Mouse (Mus musculus): ENCODE measurements around the gene Cdk9. TPM values are rescaled to one million over a fixed set of nuclear protein-coding genes. Genes with fewer than 3 reads are reported as not detected.

Cdk9 gene
- polyA plus RNA-seq, 1 experiment from 2014 or later = 59.7 TPM

DNA sequence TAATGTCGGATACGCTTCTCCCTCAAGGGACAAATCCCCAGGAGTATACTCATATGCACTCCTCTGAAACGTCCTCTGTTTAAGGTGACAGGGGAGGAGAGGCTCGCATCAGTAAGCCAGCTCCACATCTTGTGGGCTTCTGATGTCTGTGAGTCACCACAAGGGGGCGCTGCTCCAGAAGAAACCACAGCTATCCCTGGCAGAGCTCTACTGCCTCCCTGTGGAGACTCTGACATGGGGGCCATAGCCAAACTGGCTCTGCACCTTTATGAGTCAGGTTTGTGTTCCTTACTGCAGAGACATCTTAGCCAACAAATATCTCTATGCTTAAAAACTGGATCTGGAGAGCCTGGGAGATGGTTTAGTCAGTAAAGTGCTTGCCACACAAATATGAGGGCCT is 23.5 kb downstream of the Cdk9 start:
- peak; percentile 85 for DNase-seq (ENCODE audit: low spot score)
- Histone ChIP-seq H3K4me1 (replicated peaks; ENCODE audit: control insufficient read depth, insufficient read depth, low read length) (0 out of 2 replicates have a peak, but pooled peaks cover 9% of the 10 kb centered on the region), H3K4me2 (replicated peaks) (no peak overlapping the region), H3K9ac (no peak overlapping the region), H3K27me3 (ENCODE audit: control insufficient read depth, insufficient read depth, low read length) (no peaks in the 10 kb centered on the region), H3K36me3 (replicated peaks; ENCODE audit: control insufficient read depth, insufficient read depth) (peaks cover 35% of the 10 kb centered on the region), H3K27ac (no peak overlapping the region), H3K9me3 (ENCODE audit: control insufficient read depth, low read length) (no peaks in the 10 kb centered on the region), H3K4me3 (replicated peaks; ENCODE audit: low read length) (no peak overlapping the region)
- 26% methylated on average over 5 of the region's 5 CpGs for WGBS
- no peak for ATAC-seq (ENCODE audit: low FRiP score)

GRCm38 (mm10) chr2:32687562-32687961 is 25.3 kb downstream of the Cdk9 start:
- Histone ChIP-seq H3K9me3 (ENCODE audit: control insufficient read depth, low read length) (no peaks in the 10 kb centered on the region), H3K4me2 (replicated peaks) (no peak overlapping the region), H3K4me3 (replicated peaks; ENCODE audit: low read length) (no peak overlapping the region), H3K27me3 (ENCODE audit: control insufficient read depth, insufficient read depth, low read length) (no peaks in the 10 kb centered on the region), H3K36me3 (replicated peaks; ENCODE audit: control insufficient read depth, insufficient read depth) (peaks cover 54% of the 10 kb centered on the region), H3K27ac (no peak overlapping the region), H3K4me1 (replicated peaks; ENCODE audit: control insufficient read depth, insufficient read depth, low read length) (0 out of 2 replicates have a peak, but pooled peaks cover under 1% of the 10 kb centered on the region), H3K9ac (no peak overlapping the region)
- DNase-seq (ENCODE audit: low spot score) (no peak), ATAC-seq (ENCODE audit: low FRiP score) (no peak)
- 93% methylated on average over 8 of the region's 8 CpGs for WGBS

GRCm38 (mm10) chr2:32686640-32687039 is 26.2 kb downstream of the Cdk9 start:
- DNase-seq (ENCODE audit: low spot score) (no peak), ATAC-seq (ENCODE audit: low FRiP score) (no peak)
- WGBS = 95% methylated on average over 6 of the region's 6 CpGs
- H3K4me1 ChIP-seq (replicated peaks; ENCODE audit: control insufficient read depth, insufficient read depth, low read length) = no peaks in the 10 kb centered on the region
- H3K9me3 ChIP-seq (ENCODE audit: control insufficient read depth, low read length) = no peaks in the 10 kb centered on the region
- H3K36me3 ChIP-seq (replicated peaks; ENCODE audit: control insufficient read depth, insufficient read depth) = peaks cover 62% of the 10 kb centered on the region
- no peak overlapping the region for H3K4me2 ChIP-seq (replicated peaks)
- no peak overlapping the region for H3K4me3 ChIP-seq (replicated peaks; ENCODE audit: low read length)
- H3K27me3 ChIP-seq (ENCODE audit: control insufficient read depth, insufficient read depth, low read length) = no peaks in the 10 kb centered on the region
- H3K9ac ChIP-seq = no peak overlapping the region
- no peak overlapping the region for H3K27ac ChIP-seq

- WGBS = 99% methylated on average over 3 of the region's 3 CpGs
- Histone ChIP-seq H3K9ac (no peak overlapping the region), H3K4me2 (replicated peaks) (no peak overlapping the region), H3K4me3 (replicated peaks; ENCODE audit: low read length) (no peak overlapping the region), H3K4me1 (replicated peaks; ENCODE audit: control insufficient read depth, insufficient read depth, low read length) (no peaks in the 10 kb centered on the region), H3K27me3 (ENCODE audit: control insufficient read depth, insufficient read depth, low read length) (no peaks in the 10 kb centered on the region), H3K27ac (no peak overlapping the region), H3K36me3 (replicated peaks; ENCODE audit: control insufficient read depth, insufficient read depth) (peaks cover 62% of the 10 kb centered on the region), H3K9me3 (ENCODE audit: control insufficient read depth, low read length) (no peaks in the 10 kb centered on the region)
- DNase-seq (ENCODE audit: low spot score) (no peak), ATAC-seq (ENCODE audit: low FRiP score) (no peak)
These were observed 27.1 kb downstream of the Cdk9 start for GRCm38 (mm10) chr2:32685807-32686206.

- no peak for ATAC-seq (ENCODE audit: low FRiP score)
- Histone ChIP-seq H3K4me2 (replicated peaks) (no peak overlapping the region), H3K27ac (no peak overlapping the region), H3K4me1 (replicated peaks; ENCODE audit: control insufficient read depth, insufficient read depth, low read length) (no peaks in the 10 kb centered on the region), H3K9ac (no peak overlapping the region), H3K36me3 (replicated peaks; ENCODE audit: control insufficient read depth, insufficient read depth) (peaks cover 62% of the 10 kb centered on the region), H3K27me3 (ENCODE audit: control insufficient read depth, insufficient read depth, low read length) (no peaks in the 10 kb centered on the region), H3K4me3 (replicated peaks; ENCODE audit: low read length) (no peak overlapping the region), H3K9me3 (ENCODE audit: control insufficient read depth, low read length) (no peaks in the 10 kb centered on the region)
- 92% methylated on average over 15 of the region's 15 CpGs for WGBS
- DNase-seq (ENCODE audit: low spot score) = no peak
These were observed 28.0 kb downstream of the Cdk9 start for GRCm38 (mm10) chr2:32684681-32685428.

DNA sequence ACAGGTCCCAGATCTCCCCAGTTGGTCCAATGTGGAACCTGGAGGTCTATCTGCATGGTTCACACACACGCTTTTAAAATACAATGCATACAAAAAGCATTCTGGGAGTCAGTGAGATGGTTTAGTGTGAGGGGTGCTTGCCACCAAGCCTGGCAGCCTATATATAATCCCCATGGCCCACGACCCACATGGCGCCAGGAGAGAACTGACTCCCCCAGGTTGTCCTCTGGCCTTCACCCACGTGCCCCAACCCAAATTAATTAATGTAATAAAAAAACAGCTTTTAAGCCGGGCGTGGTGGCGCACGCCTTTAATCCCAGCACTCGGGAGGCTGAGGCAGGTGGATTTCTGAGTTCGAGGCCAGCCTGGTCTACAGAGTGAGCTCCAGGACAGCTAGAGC is 29.2 kb downstream of the Cdk9 start:
- Histone ChIP-seq H3K9me3 (ENCODE audit: control insufficient read depth, low read length) (no peaks in the 10 kb centered on the region), H3K36me3 (replicated peaks; ENCODE audit: control insufficient read depth, insufficient read depth) (peaks cover 62% of the 10 kb centered on the region), H3K4me1 (replicated peaks; ENCODE audit: control insufficient read depth, insufficient read depth, low read length) (no peaks in the 10 kb centered on the region), H3K27me3 (ENCODE audit: control insufficient read depth, insufficient read depth, low read length) (no peaks in the 10 kb centered on the region), H3K4me3 (replicated peaks; ENCODE audit: low read length) (no peak overlapping the region), H3K4me2 (replicated peaks) (no peak overlapping the region), H3K27ac (no peak overlapping the region), H3K9ac (no peak overlapping the region)
- DNase-seq (ENCODE audit: low spot score) (no peak), ATAC-seq (ENCODE audit: low FRiP score) (no peak)
- 92% methylated on average over 10 of the region's 10 CpGs for WGBS

DNA sequence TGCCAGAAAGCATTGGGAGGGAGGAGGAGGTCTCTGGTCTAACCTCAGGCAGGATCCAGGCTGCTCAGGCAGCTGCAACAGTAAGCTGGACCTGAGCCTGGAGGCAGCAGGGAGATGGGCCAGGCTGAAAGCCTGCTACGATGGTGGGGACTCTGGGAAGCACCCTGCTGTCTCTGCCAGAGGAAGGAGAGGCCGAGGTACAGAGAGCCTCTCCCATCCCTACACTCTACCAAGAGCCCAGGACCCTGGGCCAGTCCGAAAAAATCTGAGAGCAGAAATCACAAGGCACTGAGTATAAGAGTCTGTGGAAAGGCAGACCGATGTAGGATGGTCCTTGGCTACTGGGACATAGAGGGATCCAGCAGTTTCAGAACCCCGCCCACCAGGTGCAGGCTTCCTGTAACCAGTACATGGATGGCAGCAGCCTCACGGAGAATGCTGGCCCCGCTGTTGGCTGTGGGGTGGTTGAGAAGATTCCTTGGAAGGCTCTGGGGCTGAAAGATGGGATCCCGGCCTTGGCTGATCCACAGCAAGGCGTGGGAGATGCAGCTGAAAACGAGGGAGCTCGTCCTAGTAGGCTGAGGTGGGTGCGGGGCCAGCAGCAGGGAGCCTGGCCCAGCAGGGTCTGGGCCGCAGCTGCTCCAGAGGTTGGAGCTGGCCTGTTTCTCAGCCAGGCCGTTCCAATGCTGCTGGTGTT is 30.0 kb downstream of the Cdk9 start:
- Histone ChIP-seq H3K9me3 (ENCODE audit: control insufficient read depth, low read length) (no peaks in the 10 kb centered on the region), H3K36me3 (replicated peaks; ENCODE audit: control insufficient read depth, insufficient read depth) (peaks cover 61% of the 10 kb centered on the region), H3K4me1 (replicated peaks; ENCODE audit: control insufficient read depth, insufficient read depth, low read length) (no peaks in the 10 kb centered on the region), H3K4me2 (replicated peaks) (no peak overlapping the region), H3K9ac (no peak overlapping the region), H3K4me3 (replicated peaks; ENCODE audit: low read length) (no peak overlapping the region), H3K27me3 (ENCODE audit: control insufficient read depth, insufficient read depth, low read length) (no peaks in the 10 kb centered on the region), H3K27ac (no peak overlapping the region)
- WGBS = 76% methylated on average over 14 of the region's 14 CpGs
- no peak for DNase-seq (ENCODE audit: low spot score)
- no peak for ATAC-seq (ENCODE audit: low FRiP score)

GRCm38 (mm10) chr2:32681754-32682153 is 31.1 kb downstream of the Cdk9 start:
- H3K27ac ChIP-seq = no peak overlapping the region
- no peaks in the 10 kb centered on the region for H3K4me1 ChIP-seq (replicated peaks; ENCODE audit: control insufficient read depth, insufficient read depth, low read length)
- H3K4me2 ChIP-seq (replicated peaks) = no peak overlapping the region
- ATAC-seq (ENCODE audit: low FRiP score) = no peak
- H3K27me3 ChIP-seq (ENCODE audit: control insufficient read depth, insufficient read depth, low read length) = no peaks in the 10 kb centered on the region
- 65% methylated on average over 6 of the region's 6 CpGs for WGBS
- H3K9ac ChIP-seq = no peak overlapping the region
- H3K9me3 ChIP-seq (ENCODE audit: control insufficient read depth, low read length) = no peaks in the 10 kb centered on the region
- no peak overlapping the region for H3K4me3 ChIP-seq (replicated peaks; ENCODE audit: low read length)
- peaks cover 49% of the 10 kb centered on the region for H3K36me3 ChIP-seq (replicated peaks; ENCODE audit: control insufficient read depth, insufficient read depth)
- no peak for DNase-seq (ENCODE audit: low spot score)

DNA sequence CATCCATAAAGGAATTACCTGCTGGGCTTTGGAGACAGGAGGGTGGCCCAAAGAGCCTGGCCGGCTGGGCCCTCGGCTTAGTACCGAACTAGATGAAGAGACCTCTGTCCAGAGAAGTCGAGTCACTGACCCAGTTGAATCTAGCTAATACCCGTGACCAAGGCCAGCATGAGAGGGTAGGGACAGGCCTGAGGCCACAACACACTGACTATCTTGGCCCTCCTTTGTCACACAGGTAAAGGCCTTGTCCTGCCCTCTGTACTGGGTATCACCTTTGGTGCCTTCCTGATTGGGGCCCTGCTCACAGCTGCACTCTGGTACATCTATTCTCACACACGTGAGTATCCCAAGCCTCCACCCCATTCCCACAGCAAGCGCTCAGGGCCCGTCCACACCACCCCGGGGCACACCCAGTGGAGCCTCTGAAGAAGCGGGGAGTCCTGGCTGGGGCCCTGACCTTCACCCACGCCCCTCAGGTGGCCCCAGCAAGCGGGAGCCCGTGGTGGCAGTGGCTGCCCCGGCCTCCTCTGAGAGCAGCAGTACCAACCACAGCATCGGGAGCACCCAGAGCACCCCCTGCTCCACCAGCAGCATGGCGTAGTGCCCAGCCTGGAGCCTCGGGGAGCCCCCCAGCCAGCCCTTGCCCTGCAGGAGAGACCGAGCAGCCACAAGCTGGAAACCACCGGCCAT is 31.8 kb downstream of the Cdk9 start:
- Histone ChIP-seq H3K9ac (no peak overlapping the region), H3K9me3 (ENCODE audit: control insufficient read depth, low read length) (no peaks in the 10 kb centered on the region), H3K4me2 (replicated peaks) (no peak overlapping the region), H3K36me3 (replicated peaks; ENCODE audit: control insufficient read depth, insufficient read depth) (peaks cover 43% of the 10 kb centered on the region), H3K4me3 (replicated peaks; ENCODE audit: low read length) (no peak overlapping the region), H3K27ac (no peak overlapping the region), H3K27me3 (ENCODE audit: control insufficient read depth, insufficient read depth, low read length) (no peaks in the 10 kb centered on the region), H3K4me1 (replicated peaks; ENCODE audit: control insufficient read depth, insufficient read depth, low read length) (no peaks in the 10 kb centered on the region)
- ATAC-seq (ENCODE audit: low FRiP score) = no peak
- DNase-seq (ENCODE audit: low spot score) = no peak
- 87% methylated on average over 19 of the region's 19 CpGs for WGBS

All from hindbrain, embryonic 14.5 days (tissue).